Mouse (Mus musculus): ENCODE results near the gene Gm21988. TPM values are rescaled to one million over a fixed set of nuclear protein-coding genes. Genes with fewer than 3 reads are reported as not detected.

Gm21988 gene
- polyA plus RNA-seq (2012; fragmentation: generic; extraction: Trizol): 10 to 100 TPM; 16.5 to 24.7 TPM

DNA sequence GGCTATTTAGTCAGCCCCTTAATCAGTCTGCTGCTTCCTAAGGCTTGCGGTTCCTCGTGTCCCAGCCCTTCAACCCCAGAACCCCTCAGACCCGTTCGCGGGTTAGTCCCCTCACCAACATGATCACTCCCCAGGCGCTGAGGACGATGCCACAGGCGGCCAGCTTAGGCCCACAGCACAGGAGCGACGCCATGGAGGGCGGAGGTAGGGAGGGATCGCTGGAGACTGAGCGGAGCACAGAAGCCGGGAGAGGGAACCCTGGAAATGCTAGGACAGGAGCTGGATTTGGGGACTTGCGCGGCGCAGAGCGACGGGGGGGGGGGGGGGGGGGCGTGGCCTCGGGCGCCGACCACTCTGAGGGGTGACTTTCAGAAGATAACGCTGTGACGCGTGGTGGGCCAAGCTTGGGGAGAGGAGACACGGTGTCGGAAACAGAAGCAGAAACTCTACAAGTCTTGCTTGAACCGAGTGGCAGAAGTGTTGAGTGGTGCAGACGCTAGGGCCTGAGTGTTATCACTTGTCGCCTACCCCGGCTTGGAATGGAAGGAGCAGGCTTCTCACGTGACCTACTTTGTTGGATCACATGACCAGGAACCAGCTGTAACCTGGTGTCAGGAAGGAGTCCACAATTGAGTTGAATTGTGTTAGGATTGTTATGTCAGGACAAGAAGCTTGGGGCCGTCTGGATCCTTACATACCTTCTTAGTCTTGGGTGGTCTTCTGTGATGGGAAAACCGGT, at the start of gene Gm21988, which contains the start of gene Rnasek:
Gene Gm21988 (minus strand): TSS at position 290 of the 739 bp plus-strand sequence.
Gene Rnasek (minus strand): TSS at position 302 of the 739 bp plus-strand sequence.

DNA sequence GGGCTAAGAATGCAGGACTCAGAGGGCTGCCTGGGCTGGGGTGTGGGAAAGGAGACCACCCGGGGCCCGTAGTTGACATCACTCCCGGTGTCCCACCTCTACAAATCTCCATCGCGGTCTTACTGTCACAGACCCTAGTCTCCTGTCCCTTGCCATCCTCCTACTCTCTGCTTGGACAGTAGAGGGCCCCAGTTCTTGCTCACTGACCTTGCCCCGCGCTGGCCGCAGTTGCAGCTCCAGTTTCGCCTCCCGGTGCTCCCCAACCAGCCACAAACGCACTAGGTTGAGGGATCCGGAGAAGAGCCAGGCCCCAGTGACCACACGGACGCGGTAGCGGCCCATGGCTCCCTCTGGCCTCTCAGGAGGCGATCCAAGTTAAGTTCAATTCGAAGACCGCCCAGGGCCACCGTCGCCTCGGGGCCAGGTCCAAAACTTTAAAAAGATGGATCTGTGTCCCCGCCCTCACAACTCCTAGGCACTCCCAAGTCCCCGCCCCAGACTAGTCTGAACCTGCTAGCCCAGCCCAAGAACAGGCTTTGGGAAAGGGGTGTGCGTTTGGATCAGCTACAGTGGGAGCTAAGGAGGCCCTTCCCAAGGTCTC, 15.4 kb upstream of the Gm21988 start, which contains the start of gene Alox12:
Gene Alox12 (minus strand): TSS at position 423 of the 601 bp plus-strand sequence.

DNA sequence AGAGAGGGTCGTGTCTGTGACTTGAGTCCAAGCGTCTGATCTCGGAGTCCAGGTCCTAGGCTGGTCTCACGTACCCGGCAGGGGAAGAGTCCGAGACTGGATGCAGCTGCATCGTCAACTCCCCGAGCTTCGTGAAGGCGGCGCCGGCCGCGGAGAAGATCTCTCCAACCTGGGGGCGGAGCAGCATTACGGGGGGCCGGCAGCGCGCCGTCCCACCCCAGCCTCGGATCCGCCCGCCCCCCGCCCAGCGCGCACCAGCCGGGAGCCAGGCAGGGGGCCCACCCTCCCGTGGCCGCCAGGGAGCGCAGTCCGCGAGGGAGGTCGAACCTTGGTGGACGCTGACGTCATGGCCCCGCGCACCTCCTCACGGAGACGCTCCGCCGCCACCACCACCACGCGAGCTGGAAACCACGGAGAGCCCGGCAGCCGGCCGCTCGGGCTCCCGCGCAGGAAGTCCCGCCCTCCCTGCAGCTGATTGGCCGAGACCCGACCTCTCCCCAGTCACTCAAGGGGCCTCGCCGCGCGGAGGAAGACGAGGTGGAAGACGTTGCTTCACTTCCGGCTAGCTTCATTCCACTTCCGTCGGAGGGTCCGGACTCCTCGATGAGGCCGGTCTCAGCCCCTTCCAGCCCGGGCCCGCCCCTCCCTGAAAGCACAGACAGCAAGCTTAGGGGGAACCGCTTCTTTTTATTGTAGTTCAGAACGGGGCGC, 2.0 kb downstream of the Gm21988 start, which contains the start of gene 0610010K14Rik:
Gene 0610010K14Rik (minus strand): TSS at position 458 of the 711 bp plus-strand sequence.

DNA sequence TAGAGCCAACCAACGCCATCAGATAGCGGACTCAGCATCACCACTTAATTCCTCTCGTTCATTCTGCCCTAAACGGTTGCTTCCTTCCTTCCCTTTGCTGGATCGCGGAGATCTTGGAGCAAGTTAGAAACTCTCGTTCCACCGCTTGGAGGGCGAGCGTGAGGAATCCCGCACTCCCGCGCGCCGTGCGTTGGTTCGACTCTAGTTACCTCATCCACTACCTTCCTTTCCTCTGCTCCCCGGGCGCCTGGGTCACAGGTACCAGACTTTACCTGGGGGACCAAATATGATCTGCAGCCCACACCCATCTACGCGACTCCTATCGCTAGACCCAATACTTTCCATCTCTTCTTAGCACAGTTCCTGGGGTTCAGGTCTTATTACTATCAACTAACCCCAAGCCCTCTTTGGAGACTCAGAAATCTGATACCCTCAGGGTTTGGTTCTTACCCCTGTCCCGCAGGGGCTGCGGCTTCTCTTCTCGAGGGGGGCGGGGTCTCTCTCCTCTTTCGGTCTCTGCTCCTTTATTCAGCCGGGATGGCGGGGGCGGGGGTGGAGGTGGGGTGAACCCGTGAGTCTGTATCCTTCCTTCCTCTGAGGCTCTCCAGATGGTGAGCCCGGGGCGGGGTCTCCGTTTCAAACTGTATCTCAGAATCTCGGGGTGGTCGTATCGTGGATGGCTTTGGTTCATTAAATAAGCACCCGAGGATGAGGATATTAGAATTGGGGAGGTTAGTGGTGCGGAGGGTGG, 10.2 kb downstream of the Gm21988 start, which contains the start of gene Bcl6b:
Gene Bcl6b (minus strand): TSS at position 539 of the 751 bp plus-strand sequence.

DNA sequence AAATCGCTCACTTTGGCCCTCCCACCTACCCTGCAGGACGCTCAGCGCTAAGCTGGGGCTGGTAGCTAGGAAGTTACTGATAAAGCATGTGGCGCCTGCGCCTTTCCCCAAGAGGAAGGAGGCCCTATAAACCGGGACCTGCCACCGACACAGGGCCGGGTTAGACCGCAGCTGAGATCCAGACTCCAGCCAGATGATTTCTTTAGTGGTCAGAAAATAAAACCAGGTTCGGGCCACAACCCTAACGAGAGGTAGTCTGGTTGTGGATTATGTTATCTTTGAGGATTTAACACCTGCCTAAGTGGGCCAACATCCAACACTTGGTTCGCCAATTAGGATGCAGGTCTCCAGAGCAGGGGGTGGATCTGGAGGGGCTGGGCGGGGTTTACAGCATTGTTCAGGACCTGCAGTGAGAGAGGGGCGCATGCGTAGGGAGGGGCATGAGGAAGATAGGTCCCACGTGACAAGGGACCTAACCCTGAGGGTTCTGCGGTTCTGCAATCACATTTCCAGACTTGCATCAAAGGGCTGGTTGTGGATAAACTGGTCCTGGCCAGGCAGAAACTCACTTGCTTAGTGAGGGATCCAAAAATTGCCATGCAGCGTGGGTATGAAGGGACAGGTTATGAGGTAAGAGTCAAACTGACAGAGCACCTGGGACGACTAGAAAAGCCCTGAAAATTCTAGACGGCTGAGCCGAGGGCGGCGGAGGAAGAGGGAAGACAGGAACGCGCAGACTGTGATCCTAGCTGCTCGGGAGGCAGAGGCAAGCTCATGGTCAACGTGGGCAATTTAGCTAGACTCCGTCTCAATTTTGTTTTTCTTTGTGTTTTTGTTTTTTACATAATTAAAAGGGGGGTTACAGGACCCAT, 18.7 kb downstream of the Gm21988 start, which contains the start of gene Slc16a13:
Gene Slc16a13 (minus strand): TSS at position 334 of the 872 bp plus-strand sequence.

DNA sequence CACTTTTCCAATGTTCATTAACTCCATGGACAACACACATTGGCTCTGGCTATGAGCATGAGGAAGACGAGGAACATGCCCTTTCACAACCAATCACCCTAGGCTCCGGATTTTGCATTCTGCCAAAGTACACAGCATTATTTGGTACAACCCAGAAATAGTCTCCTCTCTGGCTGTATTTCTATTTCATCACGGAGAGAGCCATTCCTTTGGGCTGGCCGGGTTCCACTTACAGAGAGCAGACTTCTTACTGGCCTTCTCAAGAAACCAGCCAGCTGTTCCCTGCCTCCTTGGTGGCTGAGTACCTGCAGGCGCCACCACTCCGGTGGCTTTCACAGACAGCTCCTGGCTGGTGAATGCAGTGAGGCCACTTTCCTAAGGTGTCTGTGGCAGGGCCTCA, 27.2 kb downstream of the Gm21988 start, which contains the start of gene Slc16a11:
Gene Slc16a11 (plus strand): TSS at position 330 of the 400 bp plus-strand sequence.

Other genes with a start within 250 kb of the Gm21988 start
- gene Gabarap, start 248.7 kb downstream of the Gm21988 start, polyA plus RNA-seq (2012; fragmentation: generic; extraction: Trizol): 100 to 1,000 TPM; 710 to 827 TPM
- 10 to 100 TPM; 66.5 to 68.8 TPM for gene Phf23, start 244.1 kb downstream of the Gm21988 start, polyA plus RNA-seq (2012; fragmentation: generic; extraction: Trizol)
- 10 to 100 TPM; 22.0 to 49.6 TPM for gene Dvl2, start 239.2 kb downstream of the Gm21988 start, polyA plus RNA-seq (2012; fragmentation: generic; extraction: Trizol)
- gene Acadvl, start 224.4 kb downstream of the Gm21988 start, polyA plus RNA-seq (2012; fragmentation: generic; extraction: Trizol): 100 to 1,000 TPM; 121 to 196 TPM
- gene Dlg4, start 222.9 kb downstream of the Gm21988 start, polyA plus RNA-seq (2012; fragmentation: generic; extraction: Trizol): 10 to 100 TPM; 12.9 to 43.6 TPM
- gene Asgr1, start 185.7 kb downstream of the Gm21988 start, polyA plus RNA-seq (2012; fragmentation: generic; extraction: Trizol): 1 to 10 TPM; 1.2 to 4.9 TPM
- gene Asgr2, start 147.2 kb downstream of the Gm21988 start, polyA plus RNA-seq (2012; fragmentation: generic; extraction: Trizol): under 1 TPM; 0.04 to 0.12 TPM
- gene Mgl2, start 109.5 kb downstream of the Gm21988 start, polyA plus RNA-seq (2012; fragmentation: generic; extraction: Trizol): under 1 TPM in 1 of 2 experiments, not detected in 1; 0.01 TPM
- gene Clec10a, start 83.6 kb downstream of the Gm21988 start, polyA plus RNA-seq (2012; fragmentation: generic; extraction: Trizol): under 1 TPM; 0.24 to 0.35 TPM
- under 1 TPM; 0.05 to 0.54 TPM for gene Slc16a11, start 27.1 kb downstream of the Gm21988 start, polyA plus RNA-seq (2012; fragmentation: generic; extraction: Trizol)
- 1 to 10 TPM in 1 of 2 experiments, under 1 TPM in 1; 0.08 to 2.6 TPM for gene Slc16a13, start 18.8 kb downstream of the Gm21988 start, polyA plus RNA-seq (2012; fragmentation: generic; extraction: Trizol)
- under 1 TPM; 0.01 to 0.08 TPM for gene Bcl6b, start 10.0 kb downstream of the Gm21988 start, polyA plus RNA-seq (2012; fragmentation: generic; extraction: Trizol)
- 100 to 1,000 TPM; 168 to 216 TPM for gene 0610010K14Rik, start 1.9 kb downstream of the Gm21988 start, polyA plus RNA-seq (2012; fragmentation: generic; extraction: Trizol)
- gene Rnasek, start within 50 bp of the Gm21988 start, polyA plus RNA-seq (2012; fragmentation: generic; extraction: Trizol): 100 to 1,000 TPM; 342 to 713 TPM
- gene Alox12, start 15.5 kb upstream of the Gm21988 start, polyA plus RNA-seq (2012; fragmentation: generic; extraction: Trizol): under 1 TPM; 0.04 to 0.07 TPM
- gene Alox12e, start 82.8 kb upstream of the Gm21988 start, polyA plus RNA-seq (2012; fragmentation: generic; extraction: Trizol): under 1 TPM; 0.07 to 0.08 TPM
- not detected for gene Alox15, start 112.2 kb upstream of the Gm21988 start, polyA plus RNA-seq (2012; fragmentation: generic; extraction: Trizol)
- 10 to 100 TPM; 31.0 to 47.5 TPM for gene Pelp1, start 170.2 kb upstream of the Gm21988 start, polyA plus RNA-seq (2012; fragmentation: generic; extraction: Trizol)
- gene Arrb2, start 192.8 kb upstream of the Gm21988 start, polyA plus RNA-seq (2012; fragmentation: generic; extraction: Trizol): 10 to 100 TPM; 24.4 to 35.9 TPM
- gene Med11, start 212.1 kb upstream of the Gm21988 start, polyA plus RNA-seq (2012; fragmentation: generic; extraction: Trizol): 10 to 100 TPM; 60.7 to 61.7 TPM
- under 1 TPM; 0.05 to 0.08 TPM for gene Zmynd15, start 219.6 kb upstream of the Gm21988 start, polyA plus RNA-seq (2012; fragmentation: generic; extraction: Trizol)
- gene Cxcl16, start 220.2 kb upstream of the Gm21988 start, polyA plus RNA-seq (2012; fragmentation: generic; extraction: Trizol): under 1 TPM; 0.04 to 0.19 TPM

Data from C3H10T1/2 (cell line).